Mouse (Mus musculus) regulatory T cell (primary cell): Measurements from ENCODE around the gene 1700021F05Rik.

Experiments used
- in situ Hi-C: fragments of 300-600 bp; cut with MboI, MseI; formaldehyde crosslinking; loops from one replicate; pipeline ENCODE4 v1.15.1; 2025; ENCODE audit warnings: high pct_unique_total_duplicates

1700021F05Rik gene

DNA sequence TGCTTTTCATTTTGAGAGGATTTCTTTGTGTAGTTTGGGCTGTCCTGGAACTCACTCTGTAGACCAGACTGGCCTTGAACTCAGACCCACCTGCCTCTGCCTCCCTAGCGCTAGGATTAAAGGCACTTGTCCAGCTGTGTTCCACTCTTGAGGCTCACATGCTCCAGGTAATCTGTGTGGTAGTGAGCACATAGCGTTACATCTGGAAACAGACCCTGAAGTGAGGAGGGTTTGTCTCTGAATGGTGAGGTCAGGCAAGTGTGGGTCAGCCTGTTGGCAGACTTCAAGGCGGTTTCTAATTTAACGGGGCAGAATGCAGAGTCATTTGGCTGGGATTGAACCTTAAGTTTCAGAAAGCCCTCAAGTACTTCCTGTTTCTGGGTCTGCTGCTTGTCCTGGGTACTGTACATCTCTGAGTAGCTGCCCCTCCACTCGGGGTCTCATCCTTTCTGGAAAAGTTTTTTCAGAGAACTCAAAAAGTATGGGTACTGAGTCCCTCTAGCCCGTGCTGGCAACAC, 55.0 kb downstream of the 1700021F05Rik start:
- in situ Hi-C loops = no loop called here

DNA sequence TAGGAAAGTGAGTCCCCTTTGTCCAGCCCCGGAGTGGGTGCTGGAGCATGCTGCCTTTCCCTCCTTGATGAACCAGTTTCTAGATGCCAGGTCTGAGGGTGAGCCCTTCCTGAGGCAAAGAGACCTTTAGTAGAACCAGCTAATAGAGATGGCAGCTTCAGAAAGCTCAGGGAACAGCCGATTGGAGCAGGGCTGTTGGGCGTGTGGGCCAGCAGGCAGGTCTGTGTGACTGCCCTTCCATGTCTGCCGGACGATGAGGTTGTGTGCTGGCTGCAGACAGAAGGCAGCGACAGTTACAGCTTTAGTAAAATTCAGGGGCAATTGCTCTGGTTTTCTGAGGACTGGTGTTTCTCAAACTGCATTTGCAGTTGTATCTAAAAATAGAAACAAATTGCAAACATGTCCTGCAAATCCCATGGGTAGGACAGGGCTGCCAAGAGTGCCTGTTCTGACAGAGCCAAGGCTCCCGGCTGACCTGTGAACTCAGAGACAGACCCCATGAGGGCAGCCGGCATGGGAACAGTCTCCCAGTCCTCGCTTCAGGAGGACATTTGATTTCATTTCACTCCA, 57.3 kb downstream of the 1700021F05Rik start:
- in situ Hi-C loops = no loop called here

- in situ Hi-C loops = no loop called here
These were observed 58.8 kb downstream of the 1700021F05Rik start for GRCm38 (mm10) chr10:43482021-43482420.

DNA sequence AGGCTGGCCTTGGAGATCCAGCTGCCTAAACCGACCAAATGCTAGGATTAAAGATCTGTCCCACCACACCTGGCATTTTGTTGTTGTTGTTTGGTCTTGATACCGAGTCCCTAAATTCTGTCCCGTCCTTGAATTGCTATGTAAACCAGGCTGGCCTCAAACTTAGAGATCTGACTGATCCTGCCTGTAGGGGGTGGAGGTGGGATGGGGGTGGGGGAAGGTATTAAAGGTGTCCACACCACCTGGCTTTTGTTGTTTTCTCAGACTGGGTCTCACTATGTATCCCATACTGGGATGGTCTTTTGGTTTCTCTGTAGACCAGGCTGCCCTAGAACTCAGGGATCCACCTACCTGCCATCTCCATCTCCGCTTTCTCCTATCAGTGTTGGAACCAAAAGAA, 59.6 kb downstream of the 1700021F05Rik start:
- in situ Hi-C loops = no loop called here

- in situ Hi-C loops = no loop called here
These were observed 60.5 kb downstream of the 1700021F05Rik start for GRCm38 (mm10) chr10:43480227-43480849.

DNA sequence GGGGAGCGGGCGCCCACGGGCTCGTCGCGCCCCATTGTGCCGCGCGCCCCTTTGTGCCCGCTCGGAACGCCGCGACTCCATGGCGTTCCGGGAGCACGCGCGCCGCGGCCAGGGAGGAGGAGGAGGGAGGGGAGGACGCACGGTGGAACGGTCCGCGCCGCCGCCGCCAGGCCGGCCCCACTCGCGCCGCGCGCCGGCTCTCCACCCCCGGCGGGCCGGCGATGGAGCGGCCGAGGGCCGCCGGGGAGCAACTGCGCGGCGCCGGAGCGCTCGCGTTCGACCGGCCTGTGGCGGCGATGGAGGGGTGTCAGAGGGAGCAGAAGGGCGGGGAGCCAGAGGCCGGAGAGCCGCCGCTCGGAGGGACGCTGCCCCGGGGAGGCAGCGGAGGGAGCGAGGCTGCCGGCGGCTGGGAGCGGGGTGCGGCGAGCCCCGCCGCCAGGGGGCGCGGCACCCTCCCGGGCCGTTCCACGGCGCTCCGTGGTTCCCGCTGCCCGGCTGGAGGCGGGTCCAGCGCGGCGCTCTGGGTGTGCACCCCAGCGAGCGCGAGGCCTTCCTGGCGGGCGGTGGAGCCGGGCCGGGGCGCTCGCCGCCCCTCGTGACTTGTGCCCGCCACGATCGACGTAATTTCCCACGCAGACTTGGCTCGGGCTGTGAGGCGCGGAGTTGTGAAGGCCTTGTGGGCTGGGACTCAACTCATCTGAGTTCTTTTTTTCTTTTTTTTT, 61.2 kb downstream of the 1700021F05Rik start:
- in situ Hi-C loops = no loop called here

GRCm38 (mm10) chr10:43478751-43479435, 61.9 kb downstream of the 1700021F05Rik start, which contains the start of gene Bend3:
Gene Bend3 (plus strand): TSS chr10:43478831.
- in situ Hi-C loops = no loop called here

GRCm38 (mm10) chr10:43477865-43478681, 62.7 kb downstream of the 1700021F05Rik start:
- in situ Hi-C loops = no loop called here

DNA sequence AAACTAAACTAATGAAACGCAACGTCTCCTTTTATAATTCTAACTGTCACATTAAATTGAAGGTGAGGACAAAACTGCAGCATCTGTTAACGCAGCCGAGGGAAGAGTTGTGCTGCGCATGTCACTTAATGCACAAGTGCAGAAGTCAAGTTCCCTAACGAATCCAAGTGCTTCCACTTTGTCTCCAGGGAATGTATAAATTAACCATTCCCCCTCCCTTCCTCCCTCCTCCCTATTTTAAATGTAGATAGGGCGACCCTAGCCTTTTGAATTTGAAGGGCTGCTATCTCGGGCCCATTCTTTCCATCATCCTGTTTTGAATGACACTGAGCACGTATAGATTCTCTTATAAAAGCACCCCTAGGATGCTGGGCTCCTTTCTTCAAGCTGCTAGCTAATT, 63.3 kb downstream of the 1700021F05Rik start:
- in situ Hi-C loops = no loop called here

DNA sequence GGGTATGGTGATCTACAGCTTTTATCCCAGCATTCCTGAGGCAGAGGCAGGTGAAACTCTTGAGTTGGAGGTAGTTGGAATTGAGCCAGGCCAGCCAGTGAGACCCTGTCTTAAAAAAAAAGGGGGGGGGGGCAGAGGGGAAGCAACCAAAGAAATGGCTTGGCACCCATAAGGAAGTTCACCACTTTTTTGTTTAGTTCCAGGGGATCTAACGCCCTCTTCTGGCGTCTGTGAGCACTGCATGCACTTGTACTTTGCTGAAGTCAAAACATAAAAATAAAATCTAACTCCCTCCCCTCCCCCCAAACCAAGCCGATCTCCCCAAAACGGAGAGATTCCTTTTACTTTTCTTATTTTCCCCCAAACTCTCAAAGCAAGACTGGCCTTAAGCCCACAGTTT, 65.4 kb downstream of the 1700021F05Rik start:
- in situ Hi-C loops = no loop called here
